Mouse (Mus musculus) granulocyte monocyte progenitor cell, adult 5-6 weeks (primary cell): Measurements from ENCODE around the gene H2al1h. TPM values are rescaled to one million over a fixed set of nuclear protein-coding genes. Genes with fewer than 3 reads are reported as not detected.
"Not testable (repeated sequence)": the region's sequence is repeated elsewhere in the genome, so short reads cannot be mapped to it uniquely, and the experiment has no call there.

Source experiments
- ATAC-seq: replicated peaks from 2 replicates; pipeline ENCODE4 v1.8.0; 2016; ENCODE audit warnings: mild to moderate bottlenecking, moderate TSS enrichment, inconsistent platforms; ENCODE audit not compliant: poor library complexity, severe bottlenecking
- total RNA-seq, 2 experiments: library from RNA; stranded (forward) in 1 of 2; stranded (reverse) in 1 of 2; fragments of 200-712, 200-1000 nt in 1 of 2; fragments of >200 nt in 1 of 2; fragmentation: Nextera tagmentation in 1 of 2; gene quantifications; 2 replicates each; pipeline ENCODE4 v1.2.3; 2014 to 2017

Gene H2al1h
- total RNA-seq (2014; fragmentation: Nextera tagmentation) (not detected in 2 replicates), total RNA-seq (2017) (not detected in 2 replicates)

DNA sequence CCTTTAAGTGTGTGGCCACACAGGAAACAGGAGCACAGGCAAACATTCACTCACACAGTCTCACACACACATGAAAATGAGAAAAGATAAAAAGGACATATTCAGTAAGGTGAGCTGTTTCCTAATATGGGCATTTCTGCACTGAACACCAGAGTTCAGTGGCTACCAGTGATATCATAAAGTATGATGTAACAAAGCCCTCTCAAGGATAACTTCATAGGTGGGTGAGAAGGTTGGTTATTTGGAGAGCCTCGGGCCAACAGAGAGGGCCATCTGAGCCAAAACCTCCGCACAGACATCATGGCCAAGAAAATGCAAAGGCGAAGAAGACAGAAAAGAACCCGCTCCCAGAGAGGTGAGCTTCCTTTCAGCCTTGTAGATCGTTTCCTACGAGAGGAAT, at the start of gene H2al1h:
Gene H2al1h, plus strand, starts transcription at position 301 of the 400 bp plus-strand sequence.
- not testable (repeated sequence) for ATAC-seq

DNA sequence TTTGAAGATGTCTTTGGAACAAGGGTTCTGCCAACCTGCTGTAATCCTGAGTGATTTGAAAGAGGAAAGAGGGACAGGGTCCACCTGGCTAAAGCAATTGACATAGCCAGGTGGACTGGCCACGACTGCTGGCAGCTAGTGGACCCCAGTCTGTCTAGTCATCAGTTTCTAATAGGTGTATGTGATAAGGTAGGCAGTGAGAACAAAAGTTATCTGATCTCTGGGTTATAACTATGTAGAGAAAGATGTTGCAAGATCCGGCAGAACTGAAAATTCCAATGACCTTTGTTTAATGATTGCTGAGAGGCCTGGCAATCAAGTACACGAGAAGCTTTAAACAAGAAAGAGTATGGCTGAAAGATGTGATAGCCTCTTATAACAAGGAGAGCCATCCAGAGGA, 48.1 kb upstream of the H2al1h start:
- no peak for ATAC-seq

DNA sequence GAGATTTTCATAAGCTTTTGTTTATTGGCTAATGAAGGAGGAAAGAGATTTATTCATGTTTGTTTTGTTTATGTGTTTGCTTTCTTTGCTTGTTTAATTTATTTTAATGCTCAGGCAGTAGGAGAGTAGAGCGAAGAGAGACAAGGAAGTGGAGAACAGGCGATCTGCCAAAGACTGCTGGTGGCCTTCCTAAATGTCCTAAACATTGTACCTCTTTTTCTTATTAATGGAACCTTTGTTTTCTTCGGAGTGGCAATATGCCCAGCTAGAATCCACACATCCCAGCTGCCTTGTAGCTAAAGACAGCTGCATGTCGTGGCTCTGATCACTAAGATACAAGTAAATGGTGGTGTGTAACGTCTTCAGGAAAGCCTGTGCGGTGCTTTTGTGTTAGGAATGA, 44.2 kb upstream of the H2al1h start:
- no peak for ATAC-seq

DNA sequence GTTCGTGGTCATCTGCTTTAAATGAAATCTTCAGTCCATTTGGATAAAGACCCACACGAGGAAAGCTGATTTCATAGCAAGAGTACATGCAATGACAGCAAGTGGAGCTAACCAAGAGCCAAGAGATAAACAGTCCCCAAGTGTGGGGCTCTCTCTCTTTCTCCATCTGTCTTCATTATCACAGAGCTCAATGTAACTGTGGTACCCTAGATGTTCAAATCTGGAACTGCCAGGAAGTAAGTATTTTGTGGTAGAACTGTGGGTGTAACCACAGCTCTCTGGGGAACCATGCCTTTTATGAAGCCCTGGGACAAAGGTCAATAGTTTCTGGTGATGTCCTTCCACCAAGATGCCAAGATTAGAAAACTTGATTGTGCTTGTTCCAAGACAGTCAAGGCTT, 40.6 kb upstream of the H2al1h start:
- ATAC-seq, result no peak

DNA sequence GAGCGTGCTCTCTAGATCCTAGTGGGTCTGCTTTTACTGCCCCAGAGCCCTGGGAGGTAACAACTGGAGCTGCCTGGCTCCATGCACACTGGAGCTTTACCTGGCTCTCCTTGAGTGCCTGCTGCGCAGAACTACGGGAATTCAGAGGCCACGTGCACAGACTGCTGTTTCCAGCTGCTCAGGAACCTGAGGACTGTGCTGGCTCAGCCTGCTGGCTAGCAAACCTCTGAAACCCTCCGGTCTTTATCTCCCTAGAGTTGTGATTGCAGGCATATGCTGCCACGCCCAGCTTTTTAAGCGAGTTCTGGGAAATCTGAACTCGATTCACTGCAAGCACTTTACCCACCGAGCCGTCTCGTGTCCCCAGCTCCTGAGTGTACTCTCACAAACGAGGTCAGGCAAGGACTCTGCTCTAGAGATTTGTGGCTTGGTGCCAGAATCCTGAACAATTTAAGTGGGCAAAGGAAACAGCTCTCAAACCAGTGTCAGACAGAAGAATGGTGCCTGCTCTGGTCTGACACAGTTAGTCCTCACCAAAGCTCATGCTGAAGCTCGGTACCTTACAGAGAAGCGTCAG, 32.9 kb upstream of the H2al1h start:
- ATAC-seq, result no peak

DNA sequence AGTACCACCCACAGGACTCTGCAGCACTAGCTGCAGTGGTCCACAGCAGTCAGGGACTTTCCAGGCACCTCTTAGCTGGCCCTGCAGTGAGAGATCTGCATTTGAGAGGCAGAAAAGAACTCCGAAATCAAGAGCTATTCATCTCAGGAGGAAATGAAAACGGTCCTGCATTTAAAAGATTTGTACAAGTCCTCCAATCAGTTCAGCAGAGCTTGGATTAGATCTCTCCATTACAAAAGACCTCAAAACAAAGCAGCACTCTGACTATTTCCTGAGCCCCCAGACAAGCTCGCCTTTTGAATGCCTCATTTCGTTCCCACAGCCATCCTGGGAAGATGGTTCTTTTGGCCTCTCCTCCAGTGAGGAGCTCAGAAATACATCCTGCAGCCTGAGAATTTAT, 32.0 kb upstream of the H2al1h start:
- no peak for ATAC-seq

DNA sequence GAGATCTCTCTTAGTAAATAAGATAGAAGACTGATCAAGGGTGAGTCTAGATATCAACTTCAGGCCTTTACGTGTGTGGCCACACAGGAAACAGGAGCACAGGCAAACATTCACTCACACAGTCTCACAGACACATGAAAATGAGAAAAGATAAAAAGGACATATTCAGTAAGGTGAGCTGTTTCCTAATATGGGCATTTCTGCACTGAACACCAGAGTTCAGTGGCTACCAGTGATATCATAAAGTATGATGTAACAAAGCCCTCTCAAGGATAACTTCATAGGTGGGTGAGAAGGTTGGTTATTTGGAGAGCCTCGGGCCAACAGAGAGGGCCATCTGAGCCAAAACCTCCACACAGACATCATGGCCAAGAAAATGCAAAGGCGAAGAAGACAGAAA, 22.3 kb upstream of the H2al1h start, which contains the start of gene H2al1a:
Gene H2al1a, plus strand, starts transcription at position 301 of the 400 bp plus-strand sequence.
- not testable (repeated sequence) for ATAC-seq

DNA sequence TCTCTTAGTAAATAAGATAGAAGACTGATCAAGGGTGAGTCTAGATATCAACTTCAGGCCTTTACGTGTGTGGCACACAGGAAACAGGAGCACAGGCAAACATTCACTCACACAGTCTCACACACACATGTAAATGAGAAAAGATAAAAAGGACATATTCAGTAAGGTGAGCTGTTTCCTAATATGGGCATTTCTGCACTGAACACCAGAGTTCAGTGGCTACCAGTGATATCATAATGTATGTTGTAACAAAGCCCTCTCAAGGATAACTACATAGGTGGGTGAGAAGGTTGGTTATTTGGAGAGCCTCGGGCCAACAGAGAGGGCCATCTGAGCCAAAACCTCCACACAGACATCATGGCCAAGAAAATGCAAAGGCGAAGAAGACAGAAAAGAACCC, 19.2 kb upstream of the H2al1h start, which contains the start of gene H2al1b:
Gene H2al1b, plus strand, starts transcription at position 301 of the 400 bp plus-strand sequence.
- ATAC-seq, result not testable (repeated sequence)

DNA sequence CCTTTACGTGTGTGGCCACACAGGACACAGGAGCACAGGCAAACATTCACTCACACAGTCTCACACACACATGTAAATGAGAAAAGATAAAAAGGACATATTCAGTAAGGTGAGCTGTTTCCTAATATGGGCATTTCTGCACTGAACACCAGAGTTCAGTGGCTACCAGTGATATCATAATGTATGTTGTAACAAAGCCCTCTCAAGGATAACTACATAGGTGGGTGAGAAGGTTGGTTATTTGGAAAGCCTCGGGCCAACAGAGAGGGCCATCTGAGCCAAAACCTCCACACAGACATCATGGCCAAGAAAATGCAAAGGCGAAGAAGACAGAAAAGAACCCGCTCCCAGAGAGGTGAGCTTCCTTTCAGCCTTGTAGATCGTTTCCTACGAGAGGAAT, 15.9 kb upstream of the H2al1h start, which contains the start of gene H2al1c:
Gene H2al1c, plus strand, starts transcription at position 301 of the 400 bp plus-strand sequence.
- ATAC-seq, result not testable (repeated sequence)

DNA sequence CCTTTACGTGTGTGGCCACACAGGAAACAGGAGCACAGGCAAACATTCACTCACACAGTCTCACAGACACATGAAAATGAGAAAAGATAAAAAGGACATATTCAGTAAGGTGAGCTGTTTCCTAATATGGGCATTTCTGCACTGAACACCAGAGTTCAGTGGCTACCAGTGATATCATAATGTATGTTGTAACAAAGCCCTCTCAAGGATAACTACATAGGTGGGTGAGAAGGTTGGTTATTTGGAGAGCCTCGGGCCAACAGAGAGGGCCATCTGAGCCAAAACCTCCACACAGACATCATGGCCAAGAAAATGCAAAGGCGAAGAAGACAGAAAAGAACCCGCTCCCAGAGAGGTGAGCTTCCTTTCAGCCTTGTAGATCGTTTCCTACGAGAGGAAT, 12.8 kb upstream of the H2al1h start, which contains the start of gene H2al1d:
Gene H2al1d, plus strand, starts transcription at position 301 of the 400 bp plus-strand sequence.
- ATAC-seq, result not testable (repeated sequence)

DNA sequence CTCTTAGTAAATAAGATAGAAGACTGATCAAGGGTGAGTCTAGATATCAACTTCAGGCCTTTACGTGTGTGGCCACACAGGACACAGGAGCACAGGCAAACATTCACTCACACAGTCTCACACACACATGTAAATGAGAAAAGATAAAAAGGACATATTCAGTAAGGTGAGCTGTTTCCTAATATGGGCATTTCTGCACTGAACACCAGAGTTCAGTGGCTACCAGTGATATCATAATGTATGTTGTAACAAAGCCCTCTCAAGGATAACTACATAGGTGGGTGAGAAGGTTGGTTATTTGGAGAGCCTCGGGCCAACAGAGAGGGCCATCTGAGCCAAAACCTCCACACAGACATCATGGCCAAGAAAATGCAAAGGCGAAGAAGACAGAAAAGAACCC, 9.7 kb upstream of the H2al1h start, which contains the start of gene H2al1e:
Gene H2al1e, plus strand, starts transcription at position 301 of the 400 bp plus-strand sequence.
- not testable (repeated sequence) for ATAC-seq

DNA sequence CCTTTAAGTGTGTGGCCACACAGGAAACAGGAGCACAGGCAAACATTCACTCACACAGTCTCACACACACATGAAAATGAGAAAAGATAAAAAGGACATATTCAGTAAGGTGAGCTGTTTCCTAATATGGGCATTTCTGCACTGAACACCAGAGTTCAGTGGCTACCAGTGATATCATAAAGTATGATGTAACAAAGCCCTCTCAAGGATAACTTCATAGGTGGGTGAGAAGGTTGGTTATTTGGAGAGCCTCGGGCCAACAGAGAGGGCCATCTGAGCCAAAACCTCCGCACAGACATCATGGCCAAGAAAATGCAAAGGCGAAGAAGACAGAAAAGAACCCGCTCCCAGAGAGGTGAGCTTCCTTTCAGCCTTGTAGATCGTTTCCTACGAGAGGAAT, 6.4 kb upstream of the H2al1h start, which contains the start of gene H2al1f:
Gene H2al1f, plus strand, starts transcription at position 301 of the 400 bp plus-strand sequence.
- ATAC-seq, result not testable (repeated sequence)

DNA sequence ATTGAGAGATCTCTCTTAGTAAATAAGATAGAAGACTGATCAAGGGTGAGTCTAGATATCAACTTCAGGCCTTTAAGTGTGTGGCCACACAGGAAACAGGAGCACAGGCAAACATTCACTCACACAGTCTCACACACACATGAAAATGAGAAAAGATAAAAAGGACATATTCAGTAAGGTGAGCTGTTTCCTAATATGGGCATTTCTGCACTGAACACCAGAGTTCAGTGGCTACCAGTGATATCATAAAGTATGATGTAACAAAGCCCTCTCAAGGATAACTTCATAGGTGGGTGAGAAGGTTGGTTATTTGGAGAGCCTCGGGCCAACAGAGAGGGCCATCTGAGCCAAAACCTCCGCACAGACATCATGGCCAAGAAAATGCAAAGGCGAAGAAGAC, 3.3 kb upstream of the H2al1h start, which contains the start of gene H2al1g:
Gene H2al1g, plus strand, starts transcription at position 301 of the 400 bp plus-strand sequence.
- ATAC-seq, result not testable (repeated sequence)

DNA sequence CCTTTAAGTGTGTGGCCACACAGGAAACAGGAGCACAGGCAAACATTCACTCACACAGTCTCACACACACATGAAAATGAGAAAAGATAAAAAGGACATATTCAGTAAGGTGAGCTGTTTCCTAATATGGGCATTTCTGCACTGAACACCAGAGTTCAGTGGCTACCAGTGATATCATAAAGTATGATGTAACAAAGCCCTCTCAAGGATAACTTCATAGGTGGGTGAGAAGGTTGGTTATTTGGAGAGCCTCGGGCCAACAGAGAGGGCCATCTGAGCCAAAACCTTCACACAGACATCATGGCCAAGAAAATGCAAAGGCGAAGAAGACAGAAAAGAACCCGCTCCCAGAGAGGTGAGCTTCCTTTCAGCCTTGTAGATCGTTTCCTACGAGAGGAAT, 3.1 kb downstream of the H2al1h start, which contains the start of gene H2al1i:
Gene H2al1i, plus strand, starts transcription at position 301 of the 400 bp plus-strand sequence.
- ATAC-seq, result not testable (repeated sequence)

DNA sequence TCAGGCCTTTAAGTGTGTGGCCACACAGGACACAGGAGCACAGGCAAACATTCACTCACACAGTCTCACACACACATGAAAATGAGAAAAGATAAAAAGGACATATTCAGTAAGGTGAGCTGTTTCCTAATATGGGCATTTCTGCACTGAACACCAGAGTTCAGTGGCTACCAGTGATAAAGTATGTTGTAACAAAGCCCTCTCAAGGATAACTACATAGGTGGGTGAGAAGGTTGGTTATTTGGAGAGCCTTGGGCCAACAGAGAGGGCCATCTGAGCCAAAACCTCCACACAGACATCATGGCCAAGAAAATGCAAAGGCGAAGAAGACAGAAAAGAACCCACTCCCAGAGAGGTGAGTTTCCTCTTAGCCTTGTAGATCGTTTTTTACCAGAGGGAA, 6.2 kb downstream of the H2al1h start, which contains the start of gene H2al1j:
Gene H2al1j, plus strand, starts transcription at position 301 of the 400 bp plus-strand sequence.
- not testable (repeated sequence) for ATAC-seq

DNA sequence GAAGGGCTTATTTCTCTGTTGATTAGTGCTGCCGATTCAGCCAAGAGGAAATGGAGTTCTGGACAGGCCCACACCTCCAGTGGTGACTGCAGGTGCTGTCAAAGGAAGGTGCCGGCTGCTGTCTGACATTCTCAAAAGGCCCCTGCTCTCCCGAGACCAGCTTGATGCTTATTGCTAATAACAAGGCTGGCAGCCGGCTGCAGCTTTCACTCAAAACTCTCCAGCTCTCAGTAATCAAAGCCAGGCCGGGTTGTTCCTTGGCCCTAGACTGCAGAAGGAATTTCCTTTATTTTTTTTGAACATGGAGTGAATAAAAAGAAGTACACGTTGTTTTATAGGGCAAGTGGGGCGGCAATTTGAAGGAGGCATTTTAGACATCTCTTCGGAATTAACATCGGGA, 24.5 kb downstream of the H2al1h start:
- no peak for ATAC-seq

DNA sequence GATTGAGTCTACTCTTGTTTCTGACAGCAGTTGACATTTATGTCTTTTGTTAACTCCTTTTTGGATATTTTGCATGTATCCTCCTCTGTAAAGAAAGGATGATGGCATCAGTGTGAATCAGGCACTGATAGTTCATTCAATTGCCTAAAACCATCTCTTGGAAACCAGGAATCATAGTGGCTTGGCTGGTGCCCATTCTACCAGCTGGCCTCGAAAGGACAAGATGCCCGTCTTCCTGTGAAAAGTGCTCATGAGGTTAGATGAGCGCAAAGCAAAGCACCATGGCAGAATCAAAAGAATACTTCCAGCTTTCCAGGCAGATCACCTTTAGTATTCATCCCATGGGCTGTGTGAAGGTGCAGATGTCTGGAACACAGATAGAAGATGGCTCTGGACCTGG, 25.5 kb downstream of the H2al1h start:
- ATAC-seq, result no peak

DNA sequence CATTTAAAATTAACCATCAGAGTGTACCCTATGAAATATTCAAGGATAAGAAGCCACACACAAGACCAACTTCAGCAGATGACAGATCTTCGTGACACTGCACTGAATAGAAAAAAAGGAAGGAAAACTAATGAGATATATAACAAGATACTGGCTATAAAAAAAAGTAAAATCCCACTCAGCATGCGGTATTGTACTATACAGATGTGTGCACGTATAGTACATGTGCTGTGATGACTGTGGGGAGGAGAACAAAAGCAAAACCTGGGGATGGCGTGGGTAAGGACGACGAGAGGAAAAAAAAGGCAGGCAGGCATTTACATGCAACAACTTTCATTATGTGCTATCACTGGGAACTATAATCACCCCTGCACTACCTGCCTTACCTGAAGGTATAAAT, 39.5 kb downstream of the H2al1h start:
- peak; percentile 39 for ATAC-seq

DNA sequence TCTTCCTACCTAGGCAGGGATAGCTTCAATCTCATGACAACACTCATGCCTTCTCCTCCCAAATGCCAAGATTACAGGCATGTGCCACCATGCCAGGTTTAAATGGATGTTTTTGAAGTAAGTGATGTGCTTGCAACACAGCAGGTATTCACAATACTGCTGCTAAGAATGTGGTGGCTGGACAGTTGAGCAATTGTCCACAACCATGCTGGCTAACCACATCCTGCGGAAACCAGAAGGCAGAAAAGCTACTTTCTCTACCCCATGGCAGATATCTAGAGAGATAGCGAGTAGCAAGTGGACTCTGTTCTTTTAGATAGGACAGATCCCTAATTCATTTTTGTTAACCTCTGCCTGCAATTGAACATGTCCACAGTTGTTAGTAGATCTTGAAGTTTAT, 40.0 kb downstream of the H2al1h start:
- ATAC-seq, result peak; percentile 96

DNA sequence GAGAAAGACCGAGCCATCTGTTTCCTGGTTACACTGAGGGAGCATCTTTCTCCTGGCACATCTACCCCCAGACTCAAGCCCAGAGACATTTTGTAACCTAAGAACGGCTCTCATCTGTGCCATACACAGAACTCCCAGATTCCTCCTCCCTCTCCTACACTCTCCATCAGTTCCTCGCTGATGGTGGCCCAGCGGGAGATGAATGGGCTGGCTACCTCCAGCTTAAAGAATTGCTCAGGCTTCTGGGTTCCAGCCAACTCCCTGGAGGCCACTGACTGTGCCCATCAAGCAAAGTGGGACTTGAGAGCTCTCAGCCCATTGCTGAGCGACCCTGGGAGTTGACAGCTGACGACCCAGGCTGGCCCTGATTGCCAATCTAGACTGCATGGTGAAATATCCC, 42.6 kb downstream of the H2al1h start:
- no peak for ATAC-seq

DNA sequence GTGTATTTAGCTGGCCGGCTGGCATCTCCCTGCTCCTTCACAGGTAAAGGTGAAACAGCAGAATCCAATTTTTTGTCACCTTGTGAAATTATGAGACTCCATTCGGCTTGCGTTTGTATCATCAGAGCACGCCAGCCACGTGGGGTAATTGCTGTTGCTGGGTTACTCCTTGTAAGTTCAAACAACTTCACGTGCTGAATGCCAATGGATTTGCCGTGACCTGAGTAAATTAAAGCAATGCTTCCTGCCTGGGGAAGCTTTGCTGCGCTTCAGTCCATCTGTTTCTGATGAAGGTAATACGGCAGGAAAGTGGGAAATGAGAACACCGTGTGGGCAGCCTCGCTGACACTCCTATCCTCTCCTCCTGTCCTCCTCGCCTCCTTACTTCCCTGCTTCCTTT, 43.9 kb downstream of the H2al1h start:
- no peak for ATAC-seq
